Mouse (Mus musculus) erythroblast, embryonic 14.5 days (primary cell): ENCODE data around the gene Tnip3.

Experiments
- GATA1 ChIP-seq: IDR thresholded peaks from 2 replicates; pipeline ENCODE4 v1.6.1; 2012; ENCODE audit warnings: low read length, inconsistent platforms, mixed read lengths
- TAL1 ChIP-seq: IDR thresholded peaks from 3 replicates; pipeline ENCODE4 v1.6.1; 2012; ENCODE audit warnings: low read length, inconsistent platforms, mixed read lengths

- TF ChIP-seq GATA1 (no peak), TAL1 (no peak)
Measured at GRCm38 (mm10) chr6:65606946-65607345, 81.8 kb downstream of the Tnip3 start.
